Mouse (Mus musculus): ENCODE data around the gene Kera.

Kera gene

GRCm38 (mm10) chr10:97606579-97606978, at the start of gene Kera:
Gene Kera, plus strand, starts transcription at chr10:97606879.
- no peak for DNase-seq (ENCODE audit: low spot score in 2 of 2)

GRCm38 (mm10) chr10:97564957-97565856, 41.5 kb upstream of the Kera start, which contains the start of gene Lum:
Gene Lum, plus strand, starts transcription at chr10:97565128.
- no peak for DNase-seq (ENCODE audit: low spot score in 2 of 2)

- no peak for DNase-seq (ENCODE audit: low spot score in 2 of 2)
Measured at GRCm38 (mm10) chr10:97567489-97568135, 39.1 kb upstream of the Kera start.

- DNase-seq (ENCODE audit: low spot score in 2 of 2), result peak in 1 of 2 experiments; percentile 7
Measured at GRCm38 (mm10) chr10:97582543-97583231, 24.0 kb upstream of the Kera start.

GRCm38 (mm10) chr10:97584176-97584575, 22.5 kb upstream of the Kera start:
- no peak for DNase-seq (ENCODE audit: low spot score in 2 of 2)

GRCm38 (mm10) chr10:97587159-97587558, 19.5 kb upstream of the Kera start:
- no peak for DNase-seq (ENCODE audit: low spot score in 2 of 2)

GRCm38 (mm10) chr10:97589574-97589973, 17.1 kb upstream of the Kera start:
- DNase-seq (ENCODE audit: low spot score in 2 of 2), result no peak

GRCm38 (mm10) chr10:97591036-97591435, 15.6 kb upstream of the Kera start:
- no peak for DNase-seq (ENCODE audit: low spot score in 2 of 2)

GRCm38 (mm10) chr10:97591685-97592084, 15.0 kb upstream of the Kera start:
- DNase-seq (ENCODE audit: low spot score in 2 of 2), result no peak

GRCm38 (mm10) chr10:97595680-97596079, 11.0 kb upstream of the Kera start:
- DNase-seq (ENCODE audit: low spot score in 2 of 2), result no peak

- DNase-seq (ENCODE audit: low spot score in 2 of 2), result no peak
Measured at GRCm38 (mm10) chr10:97601744-97602143, 4.9 kb upstream of the Kera start.

GRCm38 (mm10) chr10:97603256-97603655, 3.4 kb upstream of the Kera start:
- no peak for DNase-seq (ENCODE audit: low spot score in 2 of 2)

- no peak for DNase-seq (ENCODE audit: low spot score in 2 of 2)
Measured at GRCm38 (mm10) chr10:97622328-97622727, 15.6 kb downstream of the Kera start.

GRCm38 (mm10) chr10:97624381-97624780, 17.7 kb downstream of the Kera start:
- no peak for DNase-seq (ENCODE audit: low spot score in 2 of 2)

GRCm38 (mm10) chr10:97625116-97625515, 18.4 kb downstream of the Kera start:
- DNase-seq (ENCODE audit: low spot score in 2 of 2), result no peak

- DNase-seq (ENCODE audit: low spot score in 2 of 2), result no peak
Measured at GRCm38 (mm10) chr10:97626543-97626942, 19.9 kb downstream of the Kera start.

GRCm38 (mm10) chr10:97631061-97631460, 24.4 kb downstream of the Kera start:
- no peak for DNase-seq (ENCODE audit: low spot score in 2 of 2)

- no peak for DNase-seq (ENCODE audit: low spot score in 2 of 2)
Measured at GRCm38 (mm10) chr10:97641926-97642325, 35.2 kb downstream of the Kera start.

GRCm38 (mm10) chr10:97643768-97644167, 37.1 kb downstream of the Kera start, which contains the start of gene Epyc:
Gene Epyc, plus strand, starts transcription at chr10:97644068.
- no peak for DNase-seq (ENCODE audit: low spot score in 2 of 2)

- no peak for DNase-seq (ENCODE audit: low spot score in 2 of 2)
Measured at GRCm38 (mm10) chr10:97650334-97650733, 43.7 kb downstream of the Kera start.

- no peak for DNase-seq (ENCODE audit: low spot score in 2 of 2)
Measured at GRCm38 (mm10) chr10:97659489-97659888, 52.8 kb downstream of the Kera start.

All from right cerebral cortex, postnatal 36 days (tissue).